Mouse (Mus musculus): Measurements from ENCODE around the gene 2810459M11Rik.
A peak's percentile ranks its signal among the peaks of the same experiment; 100 is the strongest.

2810459M11Rik gene

DNA sequence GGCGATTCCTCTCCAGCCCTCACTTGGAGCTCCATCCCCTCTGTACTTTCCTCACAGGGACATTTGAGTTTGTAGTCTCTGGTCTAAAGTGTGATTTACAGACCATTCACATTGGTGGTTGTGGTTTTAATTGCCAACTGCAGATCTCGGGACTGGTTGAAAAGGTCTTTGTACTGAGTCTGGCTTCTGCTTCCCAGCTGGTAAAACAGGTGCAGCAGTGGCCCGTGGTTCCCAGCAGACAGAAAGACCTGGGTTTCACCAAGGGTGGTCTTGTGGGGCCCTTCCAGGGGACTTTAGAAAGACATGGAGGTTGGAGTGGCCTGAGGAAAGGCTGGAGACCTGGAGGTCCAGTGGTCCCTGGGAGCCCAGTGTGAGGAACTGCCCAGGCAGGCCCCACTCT, 9.3 kb downstream of the 2810459M11Rik start:
- no peak for DNase-seq

DNA sequence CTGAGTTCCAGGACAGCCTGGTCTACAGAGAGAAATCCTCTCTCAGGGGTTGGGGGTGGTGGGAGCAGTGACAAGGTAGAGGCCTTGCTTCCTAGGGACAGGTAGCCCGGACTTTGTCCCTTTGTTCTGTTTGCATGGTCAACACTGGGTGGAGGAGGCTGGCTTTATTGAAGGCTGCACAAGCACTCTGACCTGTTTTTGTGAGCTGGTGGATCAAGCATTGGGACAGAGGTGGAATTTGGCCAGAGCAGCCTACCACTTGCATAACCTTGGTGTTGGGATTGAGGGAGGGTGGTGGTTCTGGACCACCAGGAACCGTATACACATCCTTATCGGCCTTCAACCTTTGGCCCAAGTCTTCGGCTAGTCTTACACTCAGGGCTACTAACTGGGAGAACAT, 10.6 kb downstream of the 2810459M11Rik start:
- DNase-seq = no peak

DNA sequence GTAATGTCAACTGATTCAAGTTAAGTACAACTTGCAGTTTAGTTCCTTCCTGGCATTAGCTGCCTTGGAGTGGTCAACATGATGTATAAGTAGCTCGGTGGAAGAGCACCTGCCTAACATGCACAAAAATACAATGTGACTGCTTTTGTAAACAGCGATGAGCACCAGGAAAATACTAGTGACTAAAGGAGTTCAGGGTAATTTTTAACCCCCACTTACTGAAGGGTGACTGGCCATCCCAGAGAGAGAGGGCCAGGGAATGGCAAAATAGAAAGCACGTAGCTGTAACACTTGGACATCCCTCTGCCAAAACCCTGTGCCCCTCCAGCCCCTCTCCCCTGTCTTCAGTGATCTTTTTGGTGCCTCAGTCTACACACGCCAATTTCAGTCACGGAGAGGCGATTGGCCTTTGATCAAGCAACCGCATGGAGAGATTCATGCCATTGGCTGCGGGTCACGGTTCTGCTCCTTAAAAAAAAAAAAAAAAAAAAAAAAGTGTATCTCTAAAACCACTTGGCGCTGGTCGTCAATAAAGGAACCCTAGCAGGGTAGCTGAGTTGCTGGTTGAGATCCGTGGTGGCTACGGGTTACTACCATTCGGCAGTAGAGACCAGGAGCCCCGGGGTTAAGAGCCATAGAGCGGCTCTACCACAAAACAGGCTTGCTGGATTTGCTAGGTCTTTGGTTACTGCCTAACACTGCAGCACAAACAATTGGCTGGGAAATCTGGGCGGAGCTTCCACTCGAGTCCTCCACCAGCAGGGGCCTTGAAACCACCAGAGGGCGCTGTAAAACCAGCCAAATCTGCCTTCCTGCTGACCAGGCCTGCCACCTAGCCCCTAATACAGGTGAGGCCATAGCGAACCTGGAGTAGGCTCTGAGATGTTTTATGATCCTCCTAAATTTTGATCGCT, 13.4 kb downstream of the 2810459M11Rik start:
- DNase-seq = peak; percentile 93 to 95

DNA sequence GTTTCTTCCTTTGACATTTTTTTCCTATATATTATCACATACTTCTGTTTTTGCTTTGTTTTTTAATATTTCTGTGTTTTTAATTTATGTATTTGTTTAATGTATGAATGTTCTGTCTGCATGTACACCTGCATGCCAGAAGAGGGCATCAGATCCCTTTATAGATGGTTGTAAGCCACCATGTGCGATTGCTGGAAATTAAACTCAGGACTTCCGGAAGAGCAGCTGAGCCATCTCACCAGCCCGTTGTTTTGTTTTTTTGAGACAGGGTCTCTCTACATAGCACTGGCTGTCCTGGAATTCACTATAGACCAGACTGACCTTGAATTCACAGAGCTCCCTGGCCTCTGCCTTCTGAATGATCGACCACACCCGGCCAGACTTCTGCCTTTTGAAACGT, 16.9 kb downstream of the 2810459M11Rik start:
- DNase-seq = peak in 1 of 2 experiments; percentile 14

GRCm38 (mm10) chr1:86064271-86064991, 18.8 kb downstream of the 2810459M11Rik start, which contains the start of gene Psmd1:
Gene Psmd1, plus strand, starts transcription at chr1:86064387.
- peak; percentile 95 for DNase-seq

DNA sequence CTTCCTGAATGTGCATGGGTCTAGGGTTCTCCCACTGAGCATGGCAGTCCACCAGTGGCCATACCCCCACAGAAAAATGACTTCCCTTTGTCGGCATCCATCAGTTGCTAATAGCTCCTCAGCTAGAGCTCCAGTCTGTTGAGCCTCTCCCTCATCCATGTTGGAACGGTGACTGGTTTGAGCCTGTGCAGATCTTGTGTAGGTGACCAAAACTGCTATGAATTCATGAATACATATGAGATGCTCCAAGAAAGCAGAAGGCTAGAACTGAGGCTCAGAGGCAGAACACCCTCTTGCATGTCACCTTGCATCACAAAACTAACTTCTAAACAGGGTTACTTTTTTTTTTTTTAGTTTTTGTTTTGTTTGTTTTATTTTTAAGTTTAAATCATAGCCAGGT, 30.9 kb downstream of the 2810459M11Rik start:
- DNase-seq = no peak

GRCm38 (mm10) chr1:86094413-86094812, 48.8 kb downstream of the 2810459M11Rik start:
- no peak for DNase-seq

DNA sequence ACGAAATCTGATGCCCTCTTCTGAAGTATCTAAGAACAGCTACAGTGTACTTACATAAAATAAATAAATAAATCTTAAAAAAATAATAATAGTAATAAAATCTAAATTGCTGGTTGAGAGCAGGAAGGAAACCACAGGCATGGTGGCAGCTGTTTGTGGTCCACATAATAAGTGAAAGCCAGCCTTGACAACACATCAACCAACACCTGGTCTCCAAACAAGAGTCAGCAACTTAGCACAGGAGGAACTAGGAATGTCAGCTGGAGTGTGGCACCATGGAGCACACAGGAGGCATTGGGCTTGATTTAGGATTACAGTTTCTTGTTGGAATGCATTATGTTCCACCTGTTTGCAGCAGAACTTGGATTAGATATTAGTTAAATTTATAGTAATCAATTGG, 59.4 kb downstream of the 2810459M11Rik start:
- no peak for DNase-seq

All from B cell, adult 2 months (primary cell).